Mouse (Mus musculus) kidney, adult 18-20 months (tissue): ENCODE measurements around the gene Lpin1.

ENCODE experiments used
- DNase-seq: peaks from one replicate; pipeline ENCODE4 v3.0.0; 2021

The Lpin1 gene

GRCm38 (mm10) chr12:16618512-16619274 lies 7.9 kb upstream of the Lpin1 start:
- DNase-seq: peak; percentile 92

- DNase-seq: no peak
These were observed 5.0 kb upstream of the Lpin1 start for GRCm38 (mm10) chr12:16615738-16616137.

- DNase-seq: no peak
These were observed 3.8 kb upstream of the Lpin1 start for GRCm38 (mm10) chr12:16614556-16614955.

GRCm38 (mm10) chr12:16605624-16606023 lies 5.1 kb downstream of the Lpin1 start:
- DNase-seq: no peak

- no peak for DNase-seq
These were observed 8.5 kb downstream of the Lpin1 start for GRCm38 (mm10) chr12:16602271-16602670.

GRCm38 (mm10) chr12:16600374-16600773 lies 10.4 kb downstream of the Lpin1 start:
- DNase-seq: no peak

GRCm38 (mm10) chr12:16599359-16599758 lies 11.4 kb downstream of the Lpin1 start:
- DNase-seq: no peak

- no peak for DNase-seq
These were observed 17.0 kb downstream of the Lpin1 start for GRCm38 (mm10) chr12:16593761-16594160.

GRCm38 (mm10) chr12:16593014-16593413 lies 17.8 kb downstream of the Lpin1 start:
- DNase-seq: no peak

- no peak for DNase-seq
These were observed 18.3 kb downstream of the Lpin1 start for GRCm38 (mm10) chr12:16592451-16592850.

- peak; percentile 86 for DNase-seq
These were observed 19.1 kb downstream of the Lpin1 start for GRCm38 (mm10) chr12:16591453-16592200.

- DNase-seq: peak; percentile 42
These were observed 20.8 kb downstream of the Lpin1 start for GRCm38 (mm10) chr12:16589966-16590365.

GRCm38 (mm10) chr12:16589204-16589949 lies 21.4 kb downstream of the Lpin1 start:
- peak; percentile 95 for DNase-seq

- no peak for DNase-seq
These were observed 22.2 kb downstream of the Lpin1 start for GRCm38 (mm10) chr12:16588396-16589042.

GRCm38 (mm10) chr12:16587767-16588166 lies 23.0 kb downstream of the Lpin1 start:
- no peak for DNase-seq

- DNase-seq: peak; percentile 53
These were observed 23.7 kb downstream of the Lpin1 start for GRCm38 (mm10) chr12:16587111-16587510.

GRCm38 (mm10) chr12:16584964-16585363 lies 25.8 kb downstream of the Lpin1 start:
- no peak for DNase-seq

GRCm38 (mm10) chr12:16584035-16584682 lies 26.6 kb downstream of the Lpin1 start:
- no peak for DNase-seq

- no peak for DNase-seq
These were observed 27.5 kb downstream of the Lpin1 start for GRCm38 (mm10) chr12:16583313-16583712.

- no peak for DNase-seq
These were observed 30.5 kb downstream of the Lpin1 start for GRCm38 (mm10) chr12:16580306-16580705.

GRCm38 (mm10) chr12:16577665-16578233 lies 33.0 kb downstream of the Lpin1 start:
- no peak for DNase-seq

GRCm38 (mm10) chr12:16571278-16571677 lies 39.5 kb downstream of the Lpin1 start:
- DNase-seq: no peak
